Mouse (Mus musculus): ENCODE measurements around the gene Hbq1b.
A peak's percentile ranks its signal among the peaks of the same experiment; 100 is the strongest.

Gene Hbq1b

GRCm38 (mm10) chr11:32286695-32287492 lies at the start of gene Hbq1b:
Hbq1b (plus strand) TSS chr11:32286965.
- DNase-seq (ENCODE audit: low spot score in 2 of 2): peak; percentile 74 to 87

DNA sequence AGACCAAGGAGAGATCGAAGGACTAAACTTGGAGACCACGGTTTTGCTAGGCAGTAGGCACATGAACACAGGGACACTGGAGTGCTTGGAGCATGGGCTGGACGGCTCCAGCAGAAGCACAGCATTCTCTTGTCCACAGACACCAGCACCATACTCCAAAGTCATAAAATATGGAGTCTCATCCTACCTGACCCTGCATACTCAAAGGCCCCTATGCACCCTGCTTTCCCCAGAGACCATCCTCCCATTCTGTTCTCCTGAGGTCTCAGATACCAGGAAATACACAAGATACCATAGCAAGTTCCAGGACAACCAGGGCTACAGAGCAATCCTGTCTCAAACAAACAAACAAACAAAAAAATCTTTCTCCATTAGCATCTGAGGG lies 49.4 kb upstream of the Hbq1b start:
- DNase-seq (ENCODE audit: low spot score in 2 of 2): no peak

DNA sequence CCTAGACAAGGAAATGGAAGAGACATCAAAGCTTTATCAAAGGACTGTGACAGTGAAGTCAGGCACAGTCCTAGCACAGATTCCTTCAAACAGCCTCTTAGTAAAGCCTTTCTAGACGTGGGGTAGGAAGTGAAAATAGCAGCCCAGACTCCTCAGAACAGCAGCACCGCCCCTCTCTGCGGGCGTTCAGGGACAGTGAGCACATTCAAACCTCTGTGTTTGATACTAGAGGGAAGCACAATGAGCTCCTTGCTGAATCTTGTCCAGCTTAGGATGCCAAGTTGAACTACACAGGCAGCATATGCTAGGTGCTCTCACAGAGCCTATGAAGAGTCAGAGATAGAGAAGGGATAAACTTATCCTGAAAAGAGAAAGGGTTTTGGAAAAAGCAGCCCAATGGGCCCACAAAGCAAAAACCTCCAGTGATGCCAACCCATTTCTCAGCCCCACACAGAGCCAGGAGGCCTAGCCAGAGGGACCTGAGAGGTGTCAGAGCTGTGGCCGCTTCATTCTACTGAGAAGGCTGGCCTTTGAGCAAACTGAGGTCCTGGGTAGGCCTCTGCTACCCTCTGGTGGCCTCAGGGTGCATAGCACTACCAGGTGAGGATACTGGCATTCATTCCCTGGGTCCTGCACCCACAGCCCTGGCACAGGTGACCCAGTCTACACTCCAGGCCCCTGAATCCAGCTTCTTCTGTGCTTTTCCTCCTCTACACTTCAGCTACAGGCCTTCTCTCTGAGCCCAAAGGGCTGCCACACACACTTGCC lies 48.5 kb upstream of the Hbq1b start:
- DNase-seq (ENCODE audit: low spot score in 2 of 2): peak; percentile 79 to 83

DNA sequence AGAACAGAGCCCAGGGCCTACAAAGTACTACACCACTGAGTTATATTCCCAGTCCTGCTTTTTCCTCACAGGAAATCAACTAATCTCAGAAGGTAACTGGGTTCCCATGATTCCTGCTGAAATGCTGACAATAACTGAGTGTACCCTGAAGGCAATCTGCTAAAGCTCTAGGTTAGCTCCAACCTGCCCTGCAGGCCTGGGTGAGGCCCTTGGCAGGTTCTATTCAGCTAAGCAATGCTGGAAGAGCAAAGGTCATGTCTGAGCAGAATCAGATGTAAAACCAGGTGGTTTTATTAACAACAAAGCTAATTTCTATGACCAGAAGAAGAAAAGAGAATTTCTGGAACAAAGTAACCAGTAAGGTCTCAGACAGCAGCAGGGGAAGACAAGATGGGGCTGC lies 45.4 kb upstream of the Hbq1b start:
- no peak for DNase-seq (ENCODE audit: low spot score in 2 of 2)

GRCm38 (mm10) chr11:32242209-32242608 lies 44.6 kb upstream of the Hbq1b start:
- DNase-seq (ENCODE audit: low spot score in 2 of 2): no peak

DNA sequence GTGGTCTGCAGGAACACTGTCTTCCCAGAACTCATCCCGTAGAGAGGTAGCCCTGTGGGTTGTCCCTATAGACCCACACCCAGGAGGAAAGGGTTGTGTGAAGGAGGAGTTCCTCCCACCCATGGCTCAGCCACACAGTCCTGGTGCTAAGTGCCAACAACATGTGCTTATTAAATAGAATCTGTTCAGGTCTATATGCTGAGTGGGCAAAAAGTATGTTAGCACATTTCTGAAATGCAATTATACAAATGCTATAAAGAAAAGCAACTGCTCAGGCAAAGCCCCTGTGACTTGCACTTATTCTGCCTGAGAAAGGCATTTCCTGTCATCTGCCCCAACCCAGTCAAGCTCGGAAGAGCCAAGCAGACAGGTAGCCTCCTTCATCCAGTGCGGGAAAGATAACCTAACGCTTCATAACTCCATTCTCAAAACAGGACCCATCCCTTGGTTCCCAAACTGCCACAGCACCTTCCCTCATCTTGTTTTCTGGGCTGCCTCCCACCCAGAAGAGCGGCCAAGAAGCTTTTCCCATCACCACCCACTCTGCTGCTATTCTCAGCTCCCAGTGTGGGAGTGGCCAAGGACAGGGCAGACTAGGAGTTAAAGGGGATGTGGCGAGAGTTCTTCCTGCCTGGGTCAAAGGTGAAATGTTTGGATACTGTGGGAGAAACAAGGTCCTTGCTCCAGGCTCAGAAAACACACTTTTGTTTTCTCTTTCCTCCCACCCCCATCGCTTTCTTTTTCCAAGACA lies 43.4 kb upstream of the Hbq1b start:
- DNase-seq (ENCODE audit: low spot score in 2 of 2): peak in 1 of 2 experiments; percentile 72

DNA sequence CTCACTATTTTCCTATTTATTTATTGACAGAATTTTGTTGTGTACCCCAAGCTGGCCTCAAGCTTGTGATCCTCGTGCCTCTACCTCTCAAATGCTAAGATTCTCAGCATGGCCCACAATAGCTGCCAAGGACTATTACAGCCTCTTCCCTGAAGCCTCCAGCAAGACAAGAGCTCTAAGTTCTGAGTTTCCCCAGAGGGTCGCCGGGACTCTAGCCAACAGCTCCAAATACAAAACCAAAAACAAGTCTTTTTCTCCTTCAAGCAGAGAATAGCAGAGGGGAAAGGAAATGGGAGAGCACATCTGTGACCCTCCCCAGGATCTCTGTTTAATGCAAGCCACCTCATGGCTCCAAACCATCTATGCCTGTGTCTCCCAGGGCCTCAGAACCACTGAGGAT lies 42.7 kb upstream of the Hbq1b start:
- no peak for DNase-seq (ENCODE audit: low spot score in 2 of 2)

GRCm38 (mm10) chr11:32244617-32245016 lies 42.1 kb upstream of the Hbq1b start:
- DNase-seq (ENCODE audit: low spot score in 2 of 2): no peak

GRCm38 (mm10) chr11:32245614-32246013 lies 41.2 kb upstream of the Hbq1b start:
- no peak for DNase-seq (ENCODE audit: low spot score in 2 of 2)

DNA sequence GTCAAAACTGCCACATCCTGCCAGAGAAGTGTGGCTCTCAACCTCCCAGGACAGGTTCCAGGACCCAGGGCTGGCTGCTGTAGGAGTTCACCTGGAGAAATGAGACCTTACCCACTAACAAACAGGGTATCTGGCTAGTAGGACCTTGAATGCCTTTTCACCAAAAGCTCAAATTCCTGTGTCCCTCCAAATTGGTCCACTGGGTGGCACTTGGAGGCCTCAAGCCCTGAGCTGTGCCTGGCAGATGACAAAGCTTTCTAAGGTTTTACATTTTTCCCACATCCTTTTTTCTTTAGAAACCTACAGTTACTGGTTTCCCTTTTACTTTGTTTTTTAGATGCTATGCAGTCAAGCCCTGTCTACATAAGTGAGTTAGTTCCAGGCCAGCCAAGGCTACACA lies 39.7 kb upstream of the Hbq1b start:
- DNase-seq (ENCODE audit: low spot score in 2 of 2): no peak

DNA sequence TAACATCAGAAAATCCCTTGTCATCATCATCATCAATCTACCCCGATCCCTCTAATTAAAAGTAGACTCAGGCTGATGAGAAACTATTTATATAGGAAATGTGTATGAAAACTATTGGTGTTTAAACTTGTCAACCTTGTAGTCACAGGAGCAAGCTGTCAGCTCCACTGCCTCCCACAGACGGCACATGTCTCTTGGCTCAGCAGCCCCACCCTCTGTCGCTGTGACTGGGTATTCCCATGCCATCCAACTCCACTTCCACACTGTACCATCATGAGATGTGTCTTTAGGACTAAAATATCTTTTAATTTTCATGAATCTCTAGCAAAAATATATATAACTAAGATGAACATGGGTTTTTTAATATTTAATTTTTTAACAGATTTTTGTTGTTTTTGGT lies 38.4 kb upstream of the Hbq1b start:
- no peak for DNase-seq (ENCODE audit: low spot score in 2 of 2)

DNA sequence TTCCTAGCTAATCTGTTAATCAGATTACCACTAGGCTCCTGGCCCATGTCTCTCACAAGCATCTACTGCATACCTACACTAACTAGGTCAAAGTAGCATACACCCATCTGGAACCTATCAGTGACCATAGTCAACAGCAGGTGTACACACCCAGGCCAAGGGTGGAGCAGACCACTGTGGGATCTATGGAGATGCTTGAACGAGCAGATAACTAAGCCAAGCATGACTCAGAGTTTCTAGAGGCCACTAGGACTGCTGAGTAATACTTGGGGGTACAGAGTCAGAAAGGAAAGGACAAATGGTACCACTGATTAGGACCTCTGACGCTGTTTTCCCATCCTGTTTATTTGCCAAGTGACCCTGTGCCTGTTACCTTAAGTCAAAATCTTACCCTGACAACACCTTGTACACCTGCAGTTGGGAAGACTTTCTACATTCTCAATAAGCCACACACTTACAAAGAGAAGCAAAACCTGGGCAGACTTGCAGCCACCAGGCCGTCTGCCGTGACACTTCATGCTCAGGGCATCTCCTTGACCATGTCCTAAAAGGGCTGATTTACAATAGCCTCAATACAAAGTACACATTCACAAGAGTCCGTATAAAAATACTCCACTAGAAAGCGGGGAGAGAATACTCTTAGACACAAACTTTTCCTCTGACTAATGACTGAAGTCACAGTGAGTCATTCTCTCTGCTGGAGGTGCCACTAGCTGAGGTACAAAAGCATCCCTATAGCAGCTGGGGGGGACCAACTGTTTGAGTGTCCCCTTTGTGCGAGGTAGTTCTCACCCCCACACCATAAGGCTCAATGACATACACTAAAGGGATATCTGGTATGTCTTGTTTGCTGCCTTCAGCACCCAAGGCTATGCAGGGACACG lies 35.6 kb upstream of the Hbq1b start:
- DNase-seq (ENCODE audit: low spot score in 2 of 2): no peak

DNA sequence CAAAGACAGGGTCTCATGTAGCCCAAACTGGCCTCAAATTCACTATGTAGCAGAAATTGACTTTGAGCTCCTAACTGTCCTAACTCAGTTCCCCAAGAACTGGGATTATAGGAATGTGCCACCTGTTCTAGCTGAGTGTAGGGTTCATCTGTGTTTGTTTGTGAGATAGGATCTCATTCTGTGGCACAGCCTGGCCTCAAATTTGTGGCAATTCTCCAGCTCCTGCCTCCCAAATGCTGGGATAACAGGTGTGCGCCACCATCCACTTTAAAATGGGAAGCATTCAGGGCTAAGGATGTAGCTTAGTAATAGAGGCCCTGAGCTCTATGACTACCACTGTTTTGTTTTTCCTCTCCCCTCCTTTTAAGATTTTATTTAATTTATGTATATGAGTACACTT lies 33.6 kb upstream of the Hbq1b start:
- DNase-seq (ENCODE audit: low spot score in 2 of 2): no peak

DNA sequence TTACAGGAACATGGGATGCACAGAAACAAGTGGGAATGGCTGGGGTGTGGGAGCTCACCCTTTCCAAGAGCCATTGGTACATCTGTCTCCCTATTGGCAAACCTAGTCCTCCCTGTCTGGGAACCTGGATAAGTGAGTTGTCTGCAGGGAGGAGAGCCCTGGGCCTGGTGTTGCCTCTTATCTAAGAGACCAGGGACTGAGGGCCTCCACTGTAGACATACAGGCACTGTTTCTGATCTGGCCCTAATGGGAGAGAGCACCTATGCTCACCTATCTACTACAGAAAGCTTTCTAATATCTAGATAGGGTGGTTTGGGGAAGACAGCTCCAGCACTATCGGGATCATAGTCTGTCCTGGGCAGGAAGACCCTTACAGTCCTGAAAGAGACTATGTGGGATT lies 30.6 kb upstream of the Hbq1b start:
- DNase-seq (ENCODE audit: low spot score in 2 of 2): no peak

- no peak for DNase-seq (ENCODE audit: low spot score in 2 of 2)
Measured at GRCm38 (mm10) chr11:32256566-32256965, 30.2 kb upstream of the Hbq1b start.

- no peak for DNase-seq (ENCODE audit: low spot score in 2 of 2)
Measured at GRCm38 (mm10) chr11:32262674-32263415, 23.9 kb upstream of the Hbq1b start.

DNA sequence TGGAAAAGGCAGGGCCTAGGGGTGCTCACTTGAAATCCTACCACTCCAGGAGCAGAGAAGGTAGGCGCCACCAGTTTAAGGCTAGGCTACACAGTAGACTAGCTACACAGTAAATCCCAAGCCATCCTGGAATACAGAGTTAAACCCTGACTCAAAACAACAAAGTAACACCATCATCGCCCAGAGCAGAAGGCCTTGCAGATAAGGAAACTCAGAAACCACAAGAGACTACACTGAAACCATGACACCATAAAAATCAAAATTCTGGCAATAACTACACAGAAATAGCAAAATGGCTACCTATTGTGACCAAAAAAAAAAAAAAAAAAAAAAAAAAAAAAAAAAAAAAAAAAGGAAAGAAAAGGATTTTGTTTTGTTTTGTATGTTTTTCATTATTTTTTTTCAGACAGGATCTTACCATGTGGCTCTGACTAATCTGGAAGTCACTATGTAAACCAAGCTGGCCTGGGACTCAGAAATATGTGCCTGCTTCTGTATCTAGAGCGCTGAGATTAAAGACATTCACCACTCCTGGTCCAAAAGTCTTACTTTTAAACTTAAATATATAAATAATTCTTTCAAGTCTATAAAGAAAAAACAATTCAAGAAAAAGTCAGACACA lies 21.5 kb upstream of the Hbq1b start:
- DNase-seq (ENCODE audit: low spot score in 2 of 2): no peak

DNA sequence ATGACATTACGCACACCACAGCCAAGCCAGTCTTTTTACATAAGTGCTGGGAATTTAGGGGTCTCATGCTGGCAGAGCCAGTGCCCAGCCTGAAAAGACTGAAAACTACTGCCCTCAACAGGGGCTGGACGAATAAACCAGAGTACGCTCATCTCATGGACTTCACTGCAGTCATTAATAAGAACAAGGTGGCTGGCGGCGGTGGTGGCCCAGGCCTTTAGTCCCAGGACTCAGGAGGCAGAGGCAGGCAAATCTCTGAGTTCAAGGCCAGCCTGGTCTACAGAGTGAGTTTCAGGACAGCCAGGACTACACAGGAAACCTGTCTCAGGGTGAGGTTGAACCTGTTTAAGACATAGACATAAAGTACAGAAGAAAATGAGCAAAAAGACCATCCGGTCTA lies 20.6 kb upstream of the Hbq1b start:
- DNase-seq (ENCODE audit: low spot score in 2 of 2): no peak

- no peak for DNase-seq (ENCODE audit: low spot score in 2 of 2)
Measured at GRCm38 (mm10) chr11:32266776-32267175, 20.0 kb upstream of the Hbq1b start.

GRCm38 (mm10) chr11:32267188-32267884 lies 19.4 kb upstream of the Hbq1b start, which contains the start of gene Nprl3:
Nprl3 (minus strand) TSS chr11:32267707.
- DNase-seq (ENCODE audit: low spot score in 2 of 2): peak; percentile 95 to 97
